Mouse (Mus musculus): ENCODE results near the gene Atp11a. TPM values are rescaled to one million over a fixed set of nuclear protein-coding genes. Genes with fewer than 3 reads are reported as not detected.

Atp11a gene
- total and polyA plus RNA-seq, 2 experiments from 2014 or later = 10.5 to 36.1 TPM

GRCm38 (mm10) chr8:12825686-12826237 lies 68.9 kb downstream of the Atp11a start:
- Histone ChIP-seq H3K4me1 (ENCODE audit: insufficient read depth) (no peaks in the 10 kb centered on the region), H3K36me3 (ENCODE audit: insufficient read depth) (peaks cover 86% of the 10 kb centered on the region), H3K27me3 (ENCODE audit: insufficient read depth, low read length) (no peaks in the 10 kb centered on the region), H3K4me3 (ENCODE audit: low read depth, low read length) (no peak overlapping the region), H3K9ac (no peak overlapping the region), H3K27ac (ENCODE audit: low read depth, low read length) (no peak overlapping the region), H3K9me3 (ENCODE audit: low read length) (no peaks in the 10 kb centered on the region), H3K4me2 (ENCODE audit: low read depth) (no peak overlapping the region)
- no peak for TF ChIP-seq CTCF (IDR thresholded peaks at IDR 0.05; ENCODE audit: low read depth)
- 94% methylated on average over 8 of the region's 8 CpGs for WGBS
- ATAC-seq (no peak), DNase-seq (no peak)

DNA sequence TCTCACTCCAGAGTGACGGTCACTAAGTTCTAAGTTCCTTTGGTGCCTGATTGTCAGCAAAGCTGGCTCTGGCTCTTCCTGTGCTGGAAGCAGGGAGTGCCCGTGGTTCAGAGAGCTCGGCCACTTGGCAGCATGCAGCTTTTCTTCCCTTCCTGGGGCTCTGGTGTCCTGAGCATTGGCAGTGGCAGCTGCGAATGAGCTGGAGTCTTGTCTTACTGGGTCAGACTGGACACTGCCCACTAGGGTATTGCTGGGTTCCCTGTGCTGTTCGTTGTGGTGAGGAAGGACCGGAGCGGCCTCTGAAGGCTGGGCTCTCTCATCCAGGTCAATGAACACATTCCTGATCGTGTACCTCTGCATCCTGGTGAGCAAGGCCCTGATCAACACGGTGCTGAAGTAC lies 70.3 kb downstream of the Atp11a start:
- DNase-seq (no peak), ATAC-seq (no peak)
- no peak overlapping the region for H3K4me2 ChIP-seq (ENCODE audit: low read depth)
- peaks cover 86% of the 10 kb centered on the region for H3K36me3 ChIP-seq (ENCODE audit: insufficient read depth)
- no peaks in the 10 kb centered on the region for H3K27me3 ChIP-seq (ENCODE audit: insufficient read depth, low read length)
- TF ChIP-seq CTCF (IDR thresholded peaks at IDR 0.05; ENCODE audit: low read depth) = no peak
- WGBS = 92% methylated on average over 9 of the region's 9 CpGs
- no peak overlapping the region for H3K4me3 ChIP-seq (ENCODE audit: low read depth, low read length)
- H3K9me3 ChIP-seq (ENCODE audit: low read length) = no peaks in the 10 kb centered on the region
- H3K4me1 ChIP-seq (ENCODE audit: insufficient read depth) = 0 out of 2 replicates have a peak, but pooled peaks cover 4% of the 10 kb centered on the region
- no peak overlapping the region for H3K27ac ChIP-seq (ENCODE audit: low read depth, low read length)
- H3K9ac ChIP-seq = no peak overlapping the region

GRCm38 (mm10) chr8:12828298-12828697 lies 71.5 kb downstream of the Atp11a start:
- ATAC-seq (no peak), DNase-seq (no peak)
- Histone ChIP-seq H3K9me3 (ENCODE audit: low read length) (no peaks in the 10 kb centered on the region), H3K27ac (ENCODE audit: low read depth, low read length) (no peak overlapping the region), H3K4me2 (ENCODE audit: low read depth) (no peak overlapping the region), H3K27me3 (ENCODE audit: insufficient read depth, low read length) (no peaks in the 10 kb centered on the region), H3K4me3 (ENCODE audit: low read depth, low read length) (no peak overlapping the region), H3K36me3 (ENCODE audit: insufficient read depth) (peaks cover 80% of the 10 kb centered on the region), H3K9ac (no peak overlapping the region), H3K4me1 (ENCODE audit: insufficient read depth) (0 out of 2 replicates have a peak, but pooled peaks cover 4% of the 10 kb centered on the region)
- 92% methylated on average over 6 of the region's 6 CpGs for WGBS
- no peak for TF ChIP-seq CTCF (IDR thresholded peaks at IDR 0.05; ENCODE audit: low read depth)

GRCm38 (mm10) chr8:12829381-12829780 lies 72.6 kb downstream of the Atp11a start:
- Histone ChIP-seq H3K4me1 (ENCODE audit: insufficient read depth) (0 out of 2 replicates have a peak, but pooled peaks cover 4% of the 10 kb centered on the region), H3K9ac (no peak overlapping the region), H3K27ac (ENCODE audit: low read depth, low read length) (no peak overlapping the region), H3K9me3 (ENCODE audit: low read length) (no peaks in the 10 kb centered on the region), H3K4me2 (ENCODE audit: low read depth) (no peak overlapping the region), H3K27me3 (ENCODE audit: insufficient read depth, low read length) (no peaks in the 10 kb centered on the region), H3K36me3 (ENCODE audit: insufficient read depth) (peaks cover 81% of the 10 kb centered on the region), H3K4me3 (ENCODE audit: low read depth, low read length) (no peak overlapping the region)
- ATAC-seq = no peak
- TF ChIP-seq CTCF (IDR thresholded peaks at IDR 0.05; ENCODE audit: low read depth) = no peak
- DNase-seq = no peak
- WGBS = 68% methylated on average over 1 of the region's 1 CpGs

DNA sequence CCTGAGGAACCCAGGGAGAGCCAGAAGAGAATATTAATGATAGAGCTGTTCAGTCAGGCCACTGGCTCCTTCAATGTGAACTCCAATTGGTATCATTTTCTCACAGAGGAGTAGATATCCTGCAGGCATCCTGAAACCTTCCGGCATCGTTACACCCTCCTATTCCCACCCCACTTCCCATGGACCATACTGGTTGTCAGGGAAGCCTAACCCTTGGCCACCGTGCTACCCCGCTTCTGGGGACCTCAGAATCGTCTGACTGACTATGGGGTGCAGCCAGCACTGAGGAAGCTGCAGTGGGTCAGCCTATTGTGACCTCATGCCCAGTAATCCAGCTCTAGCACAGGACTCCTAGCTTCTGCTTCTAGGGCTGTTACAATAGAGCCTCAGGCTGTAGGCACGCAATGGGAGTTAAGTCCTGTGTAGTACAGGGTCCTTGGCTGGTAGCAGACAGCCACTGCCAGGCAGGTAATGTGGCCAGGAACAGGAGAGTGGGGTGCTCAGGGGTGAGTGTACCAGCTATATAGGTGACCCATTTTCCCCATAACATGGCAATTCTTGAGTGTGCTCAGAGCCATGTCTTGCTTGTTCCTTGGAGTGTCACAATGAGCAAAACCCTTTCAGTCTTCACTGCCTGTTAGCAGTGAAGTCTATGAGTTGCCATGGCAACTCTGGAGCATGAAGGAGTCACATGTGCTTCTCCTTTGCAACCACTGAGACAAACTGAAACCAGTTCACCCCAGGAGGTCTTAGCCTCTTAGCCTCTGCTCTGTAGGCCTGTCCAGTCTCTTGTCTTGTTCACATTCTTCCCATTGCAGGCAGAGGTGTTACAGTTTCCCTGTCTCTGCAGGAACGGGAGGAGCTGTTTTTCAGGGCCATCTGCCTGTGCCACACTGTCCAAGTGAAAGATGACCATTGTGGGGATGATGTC lies 75.1 kb downstream of the Atp11a start:
- Histone ChIP-seq H3K4me3 (ENCODE audit: low read depth, low read length) (no peak overlapping the region), H3K27ac (ENCODE audit: low read depth, low read length) (peak overlapping the region; percentile 62), H3K27me3 (ENCODE audit: insufficient read depth, low read length) (no peaks in the 10 kb centered on the region), H3K4me1 (ENCODE audit: insufficient read depth) (0 out of 2 replicates have a peak, but pooled peaks cover 4% of the 10 kb centered on the region), H3K4me2 (ENCODE audit: low read depth) (no peak overlapping the region), H3K9me3 (ENCODE audit: low read length) (no peaks in the 10 kb centered on the region), H3K9ac (no peak overlapping the region), H3K36me3 (ENCODE audit: insufficient read depth) (peaks cover 81% of the 10 kb centered on the region)
- WGBS = 65% methylated on average over 7 of the region's 7 CpGs
- ATAC-seq = peak; percentile 94
- DNase-seq = peak; percentile 72
- TF ChIP-seq CTCF (IDR thresholded peaks at IDR 0.05; ENCODE audit: low read depth) = no peak

DNA sequence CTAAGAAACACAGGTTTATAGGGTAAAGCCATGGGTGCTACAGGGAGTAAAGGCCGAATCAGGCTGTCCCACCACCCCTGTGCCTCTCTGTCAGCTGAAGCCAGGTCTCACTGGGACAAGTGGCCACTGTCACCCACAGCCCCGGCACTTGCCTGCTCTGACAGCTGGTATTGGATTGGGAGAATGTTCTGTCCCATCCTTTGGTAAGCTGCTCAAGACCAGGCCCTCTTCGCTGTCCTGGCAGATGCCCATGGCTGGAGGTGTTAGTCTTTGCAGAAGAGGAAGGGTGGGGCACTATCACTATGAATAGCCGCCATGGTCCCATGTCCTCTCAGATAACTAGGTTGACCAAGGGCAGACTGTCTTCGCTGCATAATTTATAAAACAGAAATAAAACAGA lies 76.8 kb downstream of the Atp11a start:
- 96% methylated on average over 5 of the region's 5 CpGs for WGBS
- no peak overlapping the region for H3K9ac ChIP-seq
- 0 out of 2 replicates have a peak, but pooled peaks cover 4% of the 10 kb centered on the region for H3K4me1 ChIP-seq (ENCODE audit: insufficient read depth)
- H3K36me3 ChIP-seq (ENCODE audit: insufficient read depth) = peaks cover 75% of the 10 kb centered on the region
- DNase-seq (no peak), ATAC-seq (no peak)
- H3K27me3 ChIP-seq (ENCODE audit: insufficient read depth, low read length) = no peaks in the 10 kb centered on the region
- no peak overlapping the region for H3K27ac ChIP-seq (ENCODE audit: low read depth, low read length)
- H3K9me3 ChIP-seq (ENCODE audit: low read length) = no peaks in the 10 kb centered on the region
- no peak overlapping the region for H3K4me2 ChIP-seq (ENCODE audit: low read depth)
- no peak for TF ChIP-seq CTCF (IDR thresholded peaks at IDR 0.05; ENCODE audit: low read depth)
- H3K4me3 ChIP-seq (ENCODE audit: low read depth, low read length) = no peak overlapping the region

DNA sequence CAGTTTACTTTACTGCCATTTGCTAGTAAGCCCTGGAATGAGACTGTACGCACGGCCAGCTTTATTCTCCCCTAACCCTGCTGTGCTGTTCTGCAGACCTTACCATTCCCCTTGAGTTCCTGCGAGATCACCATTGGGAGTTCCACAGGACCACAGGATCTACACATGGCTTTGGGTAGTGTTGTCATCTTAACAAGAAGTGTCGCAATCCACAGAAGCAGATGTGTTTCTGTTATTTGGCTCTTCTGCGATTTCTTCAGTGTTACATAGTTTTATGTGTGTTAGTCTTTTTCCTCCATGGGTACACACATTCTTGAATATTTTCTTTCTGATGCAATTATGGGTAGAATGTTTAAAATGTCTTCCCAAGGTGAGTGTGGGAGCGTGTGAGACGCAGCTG lies 84.0 kb downstream of the Atp11a start:
- no peak overlapping the region for H3K4me2 ChIP-seq (ENCODE audit: low read depth)
- TF ChIP-seq CTCF (IDR thresholded peaks at IDR 0.05; ENCODE audit: low read depth) = no peak
- H3K4me1 ChIP-seq (ENCODE audit: insufficient read depth) = no peaks in the 10 kb centered on the region
- H3K9me3 ChIP-seq (ENCODE audit: low read length) = no peaks in the 10 kb centered on the region
- H3K27ac ChIP-seq (ENCODE audit: low read depth, low read length) = no peak overlapping the region
- H3K9ac ChIP-seq = no peak overlapping the region
- H3K4me3 ChIP-seq (ENCODE audit: low read depth, low read length) = no peak overlapping the region
- no peaks in the 10 kb centered on the region for H3K27me3 ChIP-seq (ENCODE audit: insufficient read depth, low read length)
- H3K36me3 ChIP-seq (ENCODE audit: insufficient read depth) = peaks cover 72% of the 10 kb centered on the region
- no peak for ATAC-seq
- 92% methylated on average over 7 of the region's 7 CpGs for WGBS
- DNase-seq = no peak
